Mouse (Mus musculus) kidney, postnatal 36 days (tissue): Measurements from ENCODE around the gene Cd300ld5.
A peak's percentile ranks its signal among the peaks of the same experiment; 100 is the strongest.
"Not testable (repeated sequence)": the region's sequence is repeated elsewhere in the genome, so short reads cannot be mapped to it uniquely, and the experiment has no call there.

Experiments used
- DNase-seq, 2 experiments: peaks; one replicate each; pipeline ENCODE4 v3.0.0; 2021 to 2022; ENCODE audit warnings: mixed read lengths in 2 of 2

Cd300ld5 gene

DNA sequence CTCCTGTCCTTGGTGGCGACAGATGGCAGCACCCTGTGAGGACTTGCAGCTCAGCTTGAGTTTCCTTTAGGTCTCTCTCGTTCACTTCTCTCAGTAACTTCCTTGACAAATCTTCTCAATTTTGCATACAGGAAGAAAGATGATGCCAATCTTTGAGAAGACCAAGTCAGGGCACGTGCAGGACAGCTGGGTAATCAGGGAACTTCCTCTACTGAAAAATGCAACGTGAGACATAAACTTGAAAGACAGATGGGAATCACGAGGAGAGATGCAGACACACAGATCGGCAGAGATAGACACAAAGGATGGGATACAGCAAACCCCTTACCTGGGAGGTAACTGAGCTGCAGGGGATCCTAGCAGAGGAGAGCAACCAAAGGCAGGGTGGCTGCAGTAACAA is at the start of gene Cd300ld5:
Gene Cd300ld5 (minus strand): TSS at position 101 of the 400 bp plus-strand sequence.
- not testable (repeated sequence) for DNase-seq

- no peak for DNase-seq
These were observed 48.6 kb upstream of the Cd300ld5 start for GRCm38 (mm10) chr11:115086213-115086612.

DNA sequence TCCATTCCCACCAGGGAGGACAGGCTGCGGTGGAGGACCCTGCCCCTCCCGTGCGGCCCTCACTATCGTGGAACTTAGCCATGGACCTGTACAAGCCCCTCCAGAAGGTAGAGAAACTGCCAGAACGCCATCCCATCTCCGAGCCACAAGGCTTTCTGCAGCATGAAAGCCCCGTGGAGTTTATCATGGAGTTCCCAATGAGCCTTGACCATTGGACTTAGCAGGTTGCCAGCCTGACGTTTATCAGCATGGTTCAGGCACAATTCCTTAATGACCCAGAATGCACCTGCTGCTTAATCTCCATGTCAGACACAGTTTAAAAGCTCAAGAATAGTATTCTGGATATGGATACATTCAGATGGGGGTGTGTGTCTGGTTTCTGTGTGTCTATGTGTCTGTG is 47.5 kb upstream of the Cd300ld5 start:
- DNase-seq, result no peak

DNA sequence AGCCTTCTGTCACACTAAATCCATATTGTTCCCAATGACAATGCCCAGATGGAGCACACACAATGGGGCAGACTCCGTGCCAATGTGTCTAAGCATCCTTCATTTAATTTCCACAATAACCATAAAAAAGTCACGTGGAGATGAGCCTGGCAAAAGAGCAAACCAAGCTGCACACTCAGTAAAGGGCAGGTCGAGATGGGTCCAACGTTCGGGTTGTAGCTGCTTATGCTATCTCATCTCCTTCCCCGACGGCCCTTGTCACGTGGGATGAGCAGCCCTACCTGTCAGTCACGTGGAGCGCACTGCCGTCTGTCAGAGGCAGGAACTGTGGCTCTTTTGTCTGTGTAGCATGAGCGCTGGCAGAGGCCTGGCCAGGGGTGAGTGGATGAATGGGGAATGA is 47.0 kb upstream of the Cd300ld5 start:
- no peak for DNase-seq

GRCm38 (mm10) chr11:115083376-115084139 is 46.0 kb upstream of the Cd300ld5 start:
- DNase-seq, result peak; percentile 60 to 86

DNA sequence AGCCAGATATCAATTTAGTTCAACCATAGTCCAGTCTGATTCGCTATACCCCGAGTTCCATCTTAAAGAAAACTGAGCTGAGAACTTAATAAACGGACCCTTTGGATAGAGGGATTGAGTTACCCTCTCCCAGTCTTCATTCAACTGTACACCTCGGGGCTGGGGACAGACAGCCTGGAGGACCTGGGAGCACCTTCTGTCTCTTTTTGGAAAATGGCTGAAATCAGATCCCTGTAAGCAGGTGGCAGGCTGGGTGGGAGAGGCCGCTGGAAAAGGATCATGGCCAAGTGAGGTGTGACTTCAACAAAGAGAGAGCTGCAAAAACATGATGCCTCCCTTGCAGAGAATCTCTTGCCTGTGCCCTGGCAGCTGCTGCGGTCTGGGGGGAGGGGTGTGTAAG is 44.6 kb upstream of the Cd300ld5 start:
- DNase-seq, result no peak

- DNase-seq, result no peak
These were observed 43.8 kb upstream of the Cd300ld5 start for GRCm38 (mm10) chr11:115081373-115081772.

GRCm38 (mm10) chr11:115080886-115081285 is 43.3 kb upstream of the Cd300ld5 start:
- peak; percentile 54 to 61 for DNase-seq

- DNase-seq, result no peak
These were observed 41.1 kb upstream of the Cd300ld5 start for GRCm38 (mm10) chr11:115078680-115079079.

DNA sequence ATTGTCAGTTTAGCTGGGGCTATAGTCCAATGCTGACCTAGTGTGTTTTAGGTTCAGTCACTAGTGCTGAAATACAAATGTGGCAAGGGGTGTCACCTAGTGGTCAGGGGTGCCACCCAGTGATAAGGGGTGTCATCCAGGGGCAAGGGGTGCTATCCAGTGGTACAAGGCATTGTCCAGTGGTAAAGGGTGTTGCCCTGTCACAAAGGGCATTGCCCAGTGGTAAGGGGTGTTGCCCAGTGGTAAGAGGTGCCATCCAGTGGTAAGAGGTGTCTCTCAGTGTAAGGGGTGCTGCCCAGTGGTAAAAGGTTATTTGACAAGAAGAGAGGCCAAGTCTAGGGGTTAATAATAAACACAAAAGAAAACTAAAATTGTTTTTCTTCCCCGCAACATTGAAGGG is 39.9 kb upstream of the Cd300ld5 start:
- DNase-seq, result no peak

GRCm38 (mm10) chr11:115075859-115076258 is 38.3 kb upstream of the Cd300ld5 start:
- DNase-seq, result no peak

DNA sequence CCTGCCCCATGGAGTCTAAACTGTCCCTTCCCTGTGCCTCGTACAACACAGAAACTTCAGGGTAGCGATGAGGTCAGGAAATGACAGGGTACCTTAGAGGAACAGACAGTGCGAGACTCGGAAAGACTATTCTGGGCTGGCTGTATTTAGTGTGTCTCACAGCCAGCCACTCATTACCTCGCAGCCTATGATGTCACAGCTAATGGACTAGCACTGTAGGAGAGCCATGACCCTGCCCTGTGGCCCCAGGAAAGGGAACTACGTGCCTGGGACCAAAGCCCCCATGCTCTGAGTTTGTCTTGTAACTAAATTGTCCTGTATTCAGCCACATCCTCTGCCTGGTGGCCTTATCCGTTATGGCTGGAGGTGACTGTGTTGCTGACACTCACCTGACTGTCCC is 37.8 kb upstream of the Cd300ld5 start:
- DNase-seq, result peak in 1 of 2 experiments; percentile 17

DNA sequence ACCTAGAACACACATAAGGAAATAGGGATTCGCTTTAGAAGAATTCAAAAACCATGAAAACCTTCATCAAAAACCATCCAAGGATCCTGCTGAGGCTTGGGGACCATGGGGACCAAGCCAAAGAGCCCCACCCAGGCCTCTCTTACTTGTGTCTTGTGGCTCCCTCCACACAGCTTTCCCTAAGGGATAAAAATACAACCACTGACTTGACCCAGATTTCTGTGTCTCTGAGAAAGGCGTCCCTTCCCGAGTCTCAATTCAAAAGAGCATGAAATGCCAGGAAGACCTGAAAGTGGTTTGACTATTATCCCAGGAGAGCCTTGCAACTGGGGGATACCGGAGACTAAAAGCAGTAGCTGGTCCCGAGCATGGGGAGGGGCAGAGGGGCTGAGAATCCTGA is 35.4 kb upstream of the Cd300ld5 start:
- DNase-seq, result no peak

DNA sequence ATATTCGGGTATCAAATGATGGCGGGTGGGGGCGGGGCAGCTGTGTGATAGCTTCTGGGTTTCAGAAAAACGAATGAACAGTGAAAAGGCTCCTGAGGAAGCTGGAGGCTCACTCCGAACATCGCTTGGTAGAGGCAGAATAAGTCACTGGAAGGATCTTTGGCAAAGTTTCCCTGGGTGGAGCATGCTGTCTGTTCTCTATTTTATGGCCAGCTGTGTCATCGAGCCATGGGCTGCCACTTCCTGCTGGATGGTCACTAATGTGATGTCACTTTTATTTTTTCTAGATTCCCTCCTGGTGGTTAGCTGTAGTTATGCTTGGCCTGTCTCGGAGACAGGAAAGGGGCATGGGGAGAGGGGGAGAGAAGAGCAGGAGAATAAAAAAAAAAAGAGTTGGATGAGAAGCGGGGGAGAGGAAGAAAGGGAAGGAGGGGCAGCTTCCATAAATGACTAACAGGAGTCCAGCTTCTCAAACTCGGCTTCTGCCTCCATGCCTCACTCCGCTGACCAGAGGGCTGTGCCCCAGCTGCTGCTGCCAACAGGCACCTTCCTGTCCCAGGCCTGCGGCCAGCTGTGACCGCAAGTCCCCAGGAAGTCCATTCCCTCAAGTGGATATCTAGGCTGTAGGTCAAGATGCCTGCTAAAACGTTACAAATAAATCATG is 34.2 kb upstream of the Cd300ld5 start:
- peak; percentile 49 to 69 for DNase-seq

- no peak for DNase-seq
These were observed 33.5 kb upstream of the Cd300ld5 start for GRCm38 (mm10) chr11:115071015-115071551.

- DNase-seq, result no peak
These were observed 29.2 kb upstream of the Cd300ld5 start for GRCm38 (mm10) chr11:115066768-115067167.

- DNase-seq, result no peak
These were observed 24.5 kb upstream of the Cd300ld5 start, which contains the start of gene Cd300e for GRCm38 (mm10) chr11:115062077-115062476. TSS of gene Cd300e (minus strand) at chr11:115062177.

- DNase-seq, result no peak
These were observed 22.2 kb upstream of the Cd300ld5 start for GRCm38 (mm10) chr11:115059797-115060196.

DNA sequence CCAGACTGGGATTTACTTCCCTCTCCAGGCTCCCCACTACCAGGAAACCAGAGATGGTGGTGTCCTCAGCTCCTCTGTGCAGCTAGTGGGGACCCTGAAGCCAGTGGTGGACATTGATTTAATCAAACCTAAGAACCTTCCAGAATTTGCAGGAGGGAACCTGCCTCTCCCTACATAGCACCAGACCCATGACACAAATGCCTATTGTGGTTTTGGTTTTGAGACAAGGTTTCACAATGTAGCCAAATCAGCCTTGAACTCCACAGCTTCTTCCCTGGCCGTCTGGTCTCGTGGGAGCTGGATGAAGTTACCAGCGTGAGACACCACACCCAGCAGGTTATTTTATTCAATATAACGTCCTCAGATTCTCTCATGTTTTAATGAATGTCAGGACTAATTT is 21.1 kb upstream of the Cd300ld5 start:
- DNase-seq, result no peak

GRCm38 (mm10) chr11:115054537-115054936 is 17.0 kb upstream of the Cd300ld5 start:
- DNase-seq, result no peak

GRCm38 (mm10) chr11:115052991-115053390 is 15.4 kb upstream of the Cd300ld5 start:
- no peak for DNase-seq

DNA sequence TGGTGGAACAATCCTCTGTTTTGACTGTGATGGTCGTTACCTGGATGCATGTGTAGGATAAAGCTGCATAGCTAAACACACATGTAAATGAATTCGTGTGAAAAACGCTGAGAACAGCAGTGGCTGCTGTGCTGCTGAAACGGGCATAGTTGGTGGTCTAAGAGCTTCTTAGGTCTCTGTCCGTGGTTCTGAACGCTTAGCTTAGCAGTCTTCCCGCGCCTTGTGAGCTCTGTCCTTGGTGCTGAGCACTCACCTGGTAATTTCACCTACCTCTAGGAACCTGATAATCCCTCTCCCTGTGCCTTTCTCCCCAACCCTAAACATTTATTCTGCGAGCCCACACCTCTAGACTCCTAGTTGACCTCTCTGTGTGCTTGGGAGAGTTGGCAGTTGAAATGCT is 14.6 kb upstream of the Cd300ld5 start:
- peak; percentile 49 to 77 for DNase-seq

DNA sequence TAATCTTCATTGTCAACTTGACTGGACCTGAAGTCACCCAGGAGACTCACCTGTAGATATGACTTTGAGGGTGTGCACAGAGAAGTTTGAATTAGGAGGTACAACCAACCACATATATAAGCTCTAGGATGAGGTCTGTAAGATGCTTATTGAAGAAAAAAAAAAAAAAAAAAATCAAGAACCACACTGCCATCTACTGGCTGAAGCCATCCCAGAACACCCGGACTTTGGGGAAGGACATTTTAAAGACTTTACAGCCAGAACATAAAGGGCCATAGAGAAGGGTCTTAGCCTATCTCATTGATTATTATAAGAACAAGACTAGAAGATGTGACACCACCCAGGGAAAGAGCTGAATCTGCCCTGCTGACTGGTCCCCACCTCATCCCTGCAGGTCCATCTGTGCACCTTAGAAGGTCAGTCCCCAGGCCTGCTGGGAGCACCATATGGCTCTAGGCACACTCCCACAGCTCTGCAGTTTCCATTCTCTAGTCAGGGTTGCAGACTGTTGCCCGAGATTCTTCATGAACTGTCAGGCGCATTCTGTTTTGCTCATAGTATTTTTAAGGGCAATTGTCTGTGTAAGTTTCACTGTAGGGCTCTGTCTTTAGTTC is 11.8 kb upstream of the Cd300ld5 start:
- DNase-seq, result peak in 1 of 2 experiments; percentile 9

GRCm38 (mm10) chr11:115048259-115048658 is 10.7 kb upstream of the Cd300ld5 start, which contains the start of gene Cd300ld3:
TSS of gene Cd300ld3 (minus strand) at chr11:115048409.
- DNase-seq, result no peak
